Mouse (Mus musculus): ENCODE measurements around the gene Nxf3.
A peak's percentile ranks its signal among the peaks of the same experiment; 100 is the strongest.

Gene Nxf3

GRCm38 (mm10) chrX:136085155-136085554 lies at the start of gene Nxf3:
Gene Nxf3, minus strand, starts transcription at chrX:136085255.
- DNase-seq: no peak

- DNase-seq: peak; percentile 32
These were observed 42.6 kb upstream of the Nxf3 start for GRCm38 (mm10) chrX:136127744-136128064.

GRCm38 (mm10) chrX:136127038-136127743 lies 42.1 kb upstream of the Nxf3 start:
- DNase-seq: no peak

- peak; percentile 48 for DNase-seq
These were observed 30.4 kb upstream of the Nxf3 start for GRCm38 (mm10) chrX:136115419-136115961.

GRCm38 (mm10) chrX:136115015-136115414 lies 30.0 kb upstream of the Nxf3 start:
- no peak for DNase-seq

GRCm38 (mm10) chrX:136107942-136108341 lies 22.9 kb upstream of the Nxf3 start:
- peak; percentile 41 for DNase-seq

GRCm38 (mm10) chrX:136104724-136105088 lies 19.7 kb upstream of the Nxf3 start:
- DNase-seq: no peak

- DNase-seq: no peak
These were observed 19.1 kb upstream of the Nxf3 start for GRCm38 (mm10) chrX:136104046-136104723.

- no peak for DNase-seq
These were observed 9.4 kb upstream of the Nxf3 start for GRCm38 (mm10) chrX:136094421-136094820.

- no peak for DNase-seq
These were observed 7.6 kb upstream of the Nxf3 start for GRCm38 (mm10) chrX:136092497-136093279.

GRCm38 (mm10) chrX:136068020-136068419 lies 17.0 kb downstream of the Nxf3 start, which contains the start of gene Bex2:
Gene Bex2, minus strand, starts transcription at chrX:136068236.
- DNase-seq: peak; percentile 26

GRCm38 (mm10) chrX:136067201-136067991 lies 17.7 kb downstream of the Nxf3 start:
- DNase-seq: peak; percentile 24

GRCm38 (mm10) chrX:136060698-136061097 lies 24.4 kb downstream of the Nxf3 start:
- no peak for DNase-seq

- no peak for DNase-seq
These were observed 33.8 kb downstream of the Nxf3 start for GRCm38 (mm10) chrX:136051219-136051618.

- peak; percentile 60 for DNase-seq
These were observed 37.5 kb downstream of the Nxf3 start for GRCm38 (mm10) chrX:136047528-136047927.

- no peak for DNase-seq
These were observed 41.3 kb downstream of the Nxf3 start for GRCm38 (mm10) chrX:136043726-136044125.

GRCm38 (mm10) chrX:136032799-136033763 lies 52.0 kb downstream of the Nxf3 start, which contains the start of gene Arxes1:
Gene Arxes1, plus strand, starts transcription at chrX:136033367.
- DNase-seq: peak; percentile 39

GRCm38 (mm10) chrX:136030331-136030730 lies 54.7 kb downstream of the Nxf3 start:
- DNase-seq: no peak
